Mouse (Mus musculus): Measurements from ENCODE around the gene March8.
"Not testable (repeated sequence)": the region's sequence is repeated elsewhere in the genome, so short reads cannot be mapped to it uniquely, and the experiment has no call there.

Gene March8

GRCm38 (mm10) chr6:116337835-116338501, at the start of gene March8:
TSS of gene March8 (plus strand) at chr6:116338024.
- peak; percentile 81 for DNase-seq (ENCODE audit: low spot score)

GRCm38 (mm10) chr6:116311411-116311810, 26.4 kb upstream of the March8 start:
- no peak for DNase-seq (ENCODE audit: low spot score)

GRCm38 (mm10) chr6:116319259-116319658, 18.6 kb upstream of the March8 start:
- DNase-seq (ENCODE audit: low spot score) = no peak

GRCm38 (mm10) chr6:116326641-116327040, 11.2 kb upstream of the March8 start:
- no peak for DNase-seq (ENCODE audit: low spot score)

GRCm38 (mm10) chr6:116331396-116331795, 6.4 kb upstream of the March8 start:
- DNase-seq (ENCODE audit: low spot score) = no peak

- no peak for DNase-seq (ENCODE audit: low spot score)
These were observed 374 bp upstream of the March8 start for GRCm38 (mm10) chr6:116337466-116337834.

GRCm38 (mm10) chr6:116338520-116338919, 696 bp downstream of the March8 start:
- no peak for DNase-seq (ENCODE audit: low spot score)

- DNase-seq (ENCODE audit: low spot score) = no peak
These were observed 1.3 kb downstream of the March8 start for GRCm38 (mm10) chr6:116339088-116339487.

GRCm38 (mm10) chr6:116340521-116340920, 2.7 kb downstream of the March8 start:
- DNase-seq (ENCODE audit: low spot score) = no peak

GRCm38 (mm10) chr6:116347953-116348352, 10.1 kb downstream of the March8 start:
- no peak for DNase-seq (ENCODE audit: low spot score)

GRCm38 (mm10) chr6:116349997-116350396, 12.2 kb downstream of the March8 start:
- DNase-seq (ENCODE audit: low spot score) = peak; percentile 68

- DNase-seq (ENCODE audit: low spot score) = peak; percentile 56
These were observed 12.8 kb downstream of the March8 start for GRCm38 (mm10) chr6:116350643-116351042.

GRCm38 (mm10) chr6:116351534-116351933, 13.7 kb downstream of the March8 start:
- no peak for DNase-seq (ENCODE audit: low spot score)

- DNase-seq (ENCODE audit: low spot score) = no peak
These were observed 15.6 kb downstream of the March8 start for GRCm38 (mm10) chr6:116353428-116353827.

- DNase-seq (ENCODE audit: low spot score) = not testable (repeated sequence)
These were observed 18.6 kb downstream of the March8 start for GRCm38 (mm10) chr6:116356311-116356947.

- DNase-seq (ENCODE audit: low spot score) = no peak
These were observed 19.1 kb downstream of the March8 start for GRCm38 (mm10) chr6:116356948-116357325.

GRCm38 (mm10) chr6:116358056-116358455, 20.2 kb downstream of the March8 start:
- DNase-seq (ENCODE audit: low spot score) = no peak

GRCm38 (mm10) chr6:116359256-116359655, 21.4 kb downstream of the March8 start:
- DNase-seq (ENCODE audit: low spot score) = no peak

GRCm38 (mm10) chr6:116361463-116361862, 23.6 kb downstream of the March8 start:
- DNase-seq (ENCODE audit: low spot score) = no peak

- no peak for DNase-seq (ENCODE audit: low spot score)
These were observed 24.2 kb downstream of the March8 start for GRCm38 (mm10) chr6:116361993-116362392.

GRCm38 (mm10) chr6:116367971-116368370, 30.1 kb downstream of the March8 start:
- no peak for DNase-seq (ENCODE audit: low spot score)

GRCm38 (mm10) chr6:116369811-116370210, 32.0 kb downstream of the March8 start:
- DNase-seq (ENCODE audit: low spot score) = no peak

GRCm38 (mm10) chr6:116370216-116370976, 32.6 kb downstream of the March8 start:
- peak; percentile 46 for DNase-seq (ENCODE audit: low spot score)
